ENCODE assay signal across 9 mouse cellular contexts in genomic region chr11:94138411-94139231, GRCm38 (mm10).
DNase-seq lines count a peak whose midpoint lies in the region; ATAC-seq and TF ChIP-seq lines count a peak whose summit lies in the region.
"Had no signal": no experiment of that assay in that cellular context is flagged by ENCODE, and none has a peak within 500 bp of the region (broad histone marks: within the 10 kb centered on the region; RNA-seq: fewer than 3 reads in every experiment).

No protein-coding gene starts in this region.

- 37% methylated on average over 24 of the region's 24 CpGs for WGBS in heart, adult 2 months
- 17% methylated on average over 24 of the region's 24 CpGs for WGBS in kidney, embryonic 16.5 days

- intact Hi-C loops in heart, adult 2 months (cut with DNase I): no loop called here
- intact Hi-C loops in left cerebral cortex, postnatal 14 days (cut with DNase I): no loop called here
- intact Hi-C loops in left cerebral cortex, postnatal 10 days (cut with DNase I): no loop called here

- TF ChIP-seq EP300 in heart, adult 2 months (IDR thresholded peaks at IDR 0.05; ENCODE audit: insufficient read depth, low read depth, low read length): no peak

- ATAC-seq in kidney, embryonic 16.5 days (ENCODE audit: low FRiP score, low TSS enrichment): peak; percentile 28; the same call in 1 of the 2 replicates

- peak; percentile 67 for DNase-seq in embryo, embryonic 10 days (ENCODE audit: low spot score)
- DNase-seq in embryo, embryonic 9.5 days (ENCODE audit: extremely low spot score): no peak
- peak; percentile 71 for DNase-seq in R1 (ENCODE audit: low read depth, low spot score)
- peak; percentile 17 to 53 for DNase-seq in heart, adult 2 months
- no peak for DNase-seq in left cerebral cortex, postnatal 14 days (ENCODE audit: low spot score in 2 of 2)
- no peak for DNase-seq in left cerebral cortex, postnatal 10 days (ENCODE audit: extremely low spot score in 1 of 2, low spot score in 2 of 2)
- DNase-seq in thymus, postnatal 10 days (ENCODE audit: low spot score in 2 of 2): no peak

- no peak for TF ChIP-seq POLR2A in heart, adult 2 months (IDR thresholded peaks at IDR 0.05; ENCODE audit: insufficient read depth, low read depth, low read length)

- H3K79me2 ChIP-seq in heart, adult 2 months (replicated peaks; ENCODE audit: control insufficient read depth, insufficient read depth, low read length): no peaks in the 10 kb centered on the region

- no peak for TF ChIP-seq CTCF in heart, adult 2 months (IDR thresholded peaks at IDR 0.05)

- H3K27me3 ChIP-seq in heart, adult 2 months (ENCODE audit: control insufficient read depth, insufficient read depth, low read length): no peaks in the 10 kb centered on the region
- H3K27me3 ChIP-seq in kidney, embryonic 16.5 days (ENCODE audit: insufficient read depth, low read length): no peaks in the 10 kb centered on the region
- H3K27me3 ChIP-seq: hindbrain, embryonic 15.5 days had no signal

- peak overlapping the region; percentile 6; the same call in 1 of the 2 replicates for H3K4me3 ChIP-seq in heart, adult 2 months
- no peak overlapping the region for H3K4me3 ChIP-seq in kidney, embryonic 16.5 days (ENCODE audit: low read length)
- H3K4me3 ChIP-seq: hindbrain, embryonic 15.5 days had no signal

- H3K9me3 ChIP-seq in kidney, embryonic 16.5 days (ENCODE audit: low read length): no peaks in the 10 kb centered on the region
- H3K9me3 ChIP-seq: hindbrain, embryonic 15.5 days had no signal

- peaks cover 17% of the 10 kb centered on the region; the same call in 1 of the 2 replicates for H3K4me1 ChIP-seq in heart, adult 2 months (ENCODE audit: control insufficient read depth, insufficient read depth, low read length)
- peaks cover 41% of the 10 kb centered on the region for H3K4me1 ChIP-seq in kidney, embryonic 16.5 days (ENCODE audit: insufficient read depth, low read length)

- H3K36me3 ChIP-seq in heart, adult 2 months (ENCODE audit: control insufficient read depth, insufficient read depth, low read length): no peaks in the 10 kb centered on the region
- no peaks in the 10 kb centered on the region for H3K36me3 ChIP-seq in kidney, embryonic 16.5 days (ENCODE audit: insufficient read depth, low read length)
- H3K36me3 ChIP-seq: hindbrain, embryonic 15.5 days had no signal

- H3K4me2 ChIP-seq in kidney, embryonic 16.5 days (replicated peaks; ENCODE audit: low read depth, low read length): peak overlapping the region; percentile 10; the same call in 1 of the 2 replicates
- H3K4me2 ChIP-seq: hindbrain, embryonic 15.5 days had no signal

- peak overlapping the region; percentile 95 for H3K27ac ChIP-seq in heart, adult 2 months
- peak overlapping the region; percentile 54 for H3K27ac ChIP-seq in kidney, embryonic 16.5 days (ENCODE audit: low read length)

- peak overlapping the region; percentile 36 for H3K9ac ChIP-seq in heart, adult 2 months (ENCODE audit: low read depth, low read length)
- peak overlapping the region; percentile 28; the same call in 1 of the 2 replicates for H3K9ac ChIP-seq in kidney, embryonic 16.5 days (replicated peaks; ENCODE audit: low read length)
- H3K9ac ChIP-seq: hindbrain, embryonic 15.5 days had no signal

Comparison
In these comparisons a context has a peak if more than half of its experiments do, and no peak if none do; other contexts are left out.
1. DNase-seq: peak in embryo, embryonic 10 days (single experiment), R1 (single experiment) and heart, adult 2 months (2 of 2); none in embryo, embryonic 9.5 days (single experiment), left cerebral cortex, postnatal 14 days (0 of 2), left cerebral cortex, postnatal 10 days (0 of 2) and thymus, postnatal 10 days (0 of 2).